Mouse (Mus musculus): Measurements from ENCODE around the gene Cacnb1.

DNA sequence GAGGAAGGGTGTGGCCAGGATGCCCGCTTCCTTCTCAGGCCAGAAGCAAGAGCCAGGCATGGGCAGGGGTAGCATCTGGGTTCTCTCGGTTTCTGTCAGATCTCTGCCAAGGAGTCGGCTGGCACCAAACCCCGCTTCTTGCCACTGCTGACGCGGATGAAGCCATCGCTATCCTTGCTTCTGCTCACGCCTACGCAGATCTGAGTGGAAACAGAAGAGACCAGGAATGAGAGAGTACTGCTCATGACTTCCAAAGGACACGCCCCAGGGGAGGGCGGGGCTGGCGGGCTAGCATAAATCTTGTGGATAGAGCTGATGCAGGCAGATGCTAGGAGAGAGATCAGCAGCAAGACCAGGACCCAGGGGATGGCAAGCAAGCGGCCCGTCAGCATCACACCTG lies 15.0 kb upstream of the Cacnb1 start:
- TF ChIP-seq CTCF (IDR thresholded peaks at IDR 0.05; ENCODE audit: control insufficient read depth, insufficient read depth, insufficient replicate concordance, low read depth, low read length) (no peak), POLR2A (IDR thresholded peaks at IDR 0.05; ENCODE audit: control insufficient read depth, low read depth, low read length) (no peak)

All from testis, adult 2 months (tissue).